Mouse (Mus musculus) midbrain, embryonic 15.5 days (tissue): Measurements from ENCODE around the gene Nat9. TPM values are rescaled to one million over a fixed set of nuclear protein-coding genes. Genes with fewer than 3 reads are reported as not detected.

Experiments
- ATAC-seq: fragments of 200-750 bp; cut with Nextera tagmentation; replicated peaks from 2 replicates; pipeline ENCODE4 v1.8.0; 2017; ENCODE audit warnings: moderate TSS enrichment
- H3K27ac ChIP-seq: fragments of 300-500 bp; sonication (generic); 2 replicates; pipeline ENCODE4 v1.5.1; 2015; ENCODE audit warnings: mild to moderate bottlenecking, inconsistent platforms
- H3K27me3 ChIP-seq: fragments of 300-500 bp; sonication (generic); replicated peaks from 2 replicates; pipeline ENCODE4 v1.6.1; 2015; ENCODE audit warnings: inconsistent platforms
- H3K36me3 ChIP-seq: fragments of 300-500 bp; sonication (generic); replicated peaks from 2 replicates; pipeline ENCODE4 v1.6.1; 2015; ENCODE audit warnings: inconsistent platforms
- H3K4me1 ChIP-seq: fragments of 300-500 bp; sonication (generic); 2 replicates; pipeline ENCODE4 v1.6.1; 2015; ENCODE audit warnings: inconsistent platforms
- H3K4me2 ChIP-seq: fragments of 300-500 bp; sonication (generic); 2 replicates; pipeline ENCODE4 v1.6.1; 2015; ENCODE audit warnings: inconsistent platforms, mild to moderate bottlenecking, moderate library complexity
- H3K4me3 ChIP-seq: fragments of 300-500 bp; sonication (generic); 2 replicates; pipeline ENCODE4 v1.5.1; 2015; ENCODE audit warnings: mild to moderate bottlenecking, inconsistent platforms
- H3K9ac ChIP-seq: fragments of 300-500 bp; sonication (generic); 2 replicates; pipeline ENCODE4 v1.6.1; 2015; ENCODE audit warnings: mild to moderate bottlenecking, inconsistent platforms
- H3K9me3 ChIP-seq: fragments of 300-500 bp; sonication (generic); 2 replicates; pipeline ENCODE4 v1.6.1; 2016; ENCODE audit warnings: inconsistent platforms
- WGBS: fragments of 180-500 bp; shearing (Covaris S2); methylation state at CpG from one replicate; pipeline ENCODE4 v1.1.7; 2015; ENCODE audit warnings: mixed read lengths; 5-methylcytosine and 5-hydroxymethylcytosine counted together
- polyA plus RNA-seq: library from polyadenylated mRNA; unstranded; fragments of >200 nt; fragmentation: Nextera tagmentation; extraction: Ambion mirVana; gene quantifications from 2 replicates; pipeline ENCODE4 v1.2.1, GENCODE M21; 2015

Gene Nat9
- polyA plus RNA-seq, 1 experiment from 2014 or later = 25.5 TPM

DNA sequence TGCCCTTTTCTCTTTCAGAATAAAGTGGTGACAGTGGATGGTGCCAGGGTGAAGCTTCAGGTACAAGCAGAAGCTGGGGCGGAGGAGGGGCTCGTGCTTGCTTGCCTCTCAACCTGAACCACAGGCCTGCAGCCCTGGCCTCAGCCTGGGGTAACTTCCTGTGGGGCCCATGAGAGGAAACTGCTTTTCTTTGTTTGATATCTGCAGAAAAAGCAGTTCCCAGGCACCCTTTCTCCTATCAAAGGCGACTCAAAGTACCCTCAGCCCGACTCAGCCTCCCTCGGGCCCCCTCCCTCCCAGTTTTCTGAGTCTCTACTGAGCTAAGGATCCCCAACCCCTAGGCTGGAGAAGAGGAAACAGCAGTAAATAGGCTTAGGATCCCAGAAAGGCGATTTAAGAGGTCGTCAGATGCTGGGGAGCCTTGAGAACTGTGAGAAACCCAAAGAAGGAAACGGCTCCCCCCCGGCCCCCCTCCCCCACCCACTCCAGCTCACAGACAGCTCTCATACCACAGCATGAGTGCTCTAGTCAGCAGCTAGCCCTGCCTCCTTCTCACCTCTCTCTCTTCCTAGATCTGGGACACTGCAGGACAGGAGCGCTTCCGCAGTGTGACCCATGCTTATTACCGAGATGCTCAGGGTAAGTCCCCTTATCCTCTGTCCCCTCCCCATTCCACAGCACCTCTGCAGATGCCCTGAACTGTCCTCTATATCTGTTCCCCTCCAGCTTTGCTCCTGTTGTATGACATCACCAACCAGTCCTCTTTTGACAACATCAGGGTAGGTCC lies 29.5 kb downstream of the Nat9 start:
- Histone ChIP-seq H3K27me3 (peaks cover 58% of the 10 kb centered on the region), H3K4me1 (peaks cover 17% of the 10 kb centered on the region), H3K4me3 (no peak overlapping the region), H3K9ac (no peak overlapping the region), H3K36me3 (no peaks in the 10 kb centered on the region), H3K9me3 (no peaks in the 10 kb centered on the region), H3K4me2 (no peak overlapping the region), H3K27ac (no peak overlapping the region)
- WGBS = 39% methylated on average over 12 of the region's 12 CpGs
- no peak for ATAC-seq

- H3K4me2 ChIP-seq = no peak overlapping the region
- H3K4me3 ChIP-seq = no peak overlapping the region
- peaks cover 24% of the 10 kb centered on the region for H3K4me1 ChIP-seq
- no peak overlapping the region for H3K9ac ChIP-seq
- H3K27ac ChIP-seq = no peak overlapping the region
- WGBS = 32% methylated on average over 5 of the region's 5 CpGs
- H3K27me3 ChIP-seq = peaks cover 39% of the 10 kb centered on the region
- ATAC-seq = no peak
- H3K36me3 ChIP-seq = no peaks in the 10 kb centered on the region
- H3K9me3 ChIP-seq = no peaks in the 10 kb centered on the region
Observed at GRCm38 (mm10) chr11:115155053-115155634, 32.5 kb downstream of the Nat9 start.

GRCm38 (mm10) chr11:115153699-115154292 lies 33.9 kb downstream of the Nat9 start:
- Histone ChIP-seq H3K36me3 (no peaks in the 10 kb centered on the region), H3K4me3 (peak overlapping the region; percentile 29), H3K9ac (0 out of 2 replicates have a peak overlapping the region, but pooled peaks have one; percentile 29), H3K27me3 (peaks cover 39% of the 10 kb centered on the region), H3K9me3 (no peaks in the 10 kb centered on the region), H3K4me1 (peaks cover 24% of the 10 kb centered on the region), H3K4me2 (peak overlapping the region; percentile 41), H3K27ac (no peak overlapping the region)
- ATAC-seq = peak; percentile 25; the same call in 1 of the 2 replicates
- WGBS = 1% methylated on average over 35 of the region's 35 CpGs

DNA sequence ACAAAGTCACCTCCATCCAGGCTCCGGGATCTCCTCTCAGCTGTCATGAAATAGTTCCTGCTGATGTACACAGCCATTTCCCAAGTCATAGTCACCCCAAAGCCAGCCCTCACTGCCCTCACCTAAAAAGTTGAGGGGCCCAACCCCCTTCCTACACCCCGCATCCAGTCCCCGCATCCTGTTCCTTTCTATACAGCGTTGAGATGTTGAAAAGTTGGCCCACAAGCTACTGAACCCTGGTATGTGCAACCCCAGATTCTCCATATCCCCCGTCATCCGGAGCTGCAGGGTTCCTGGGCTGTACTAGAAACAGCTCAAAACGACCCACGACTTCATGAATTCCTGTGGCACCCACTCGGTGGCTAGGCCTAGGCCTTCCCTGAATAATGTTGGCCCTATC lies 34.6 kb downstream of the Nat9 start:
- Histone ChIP-seq H3K4me3 (no peak overlapping the region), H3K27me3 (peaks cover 39% of the 10 kb centered on the region), H3K4me1 (peaks cover 24% of the 10 kb centered on the region), H3K9me3 (no peaks in the 10 kb centered on the region), H3K36me3 (no peaks in the 10 kb centered on the region), H3K27ac (no peak overlapping the region), H3K9ac (no peak overlapping the region), H3K4me2 (no peak overlapping the region)
- ATAC-seq = no peak
- WGBS = 85% methylated on average over 9 of the region's 9 CpGs

- Histone ChIP-seq H3K9ac (peak overlapping the region; percentile 39), H3K4me2 (peak overlapping the region; percentile 57), H3K9me3 (no peaks in the 10 kb centered on the region), H3K4me3 (peak overlapping the region; percentile 41), H3K36me3 (no peaks in the 10 kb centered on the region), H3K27ac (peak overlapping the region; percentile 43; the same call in 1 of the 2 replicates), H3K4me1 (peaks cover 22% of the 10 kb centered on the region), H3K27me3 (peaks cover 38% of the 10 kb centered on the region)
- 4% methylated on average over 15 of the region's 15 CpGs for WGBS
- ATAC-seq = peak; percentile 91
Observed at GRCm38 (mm10) chr11:115151755-115152429, 35.8 kb downstream of the Nat9 start.

- ATAC-seq = no peak
- Histone ChIP-seq H3K4me3 (no peak overlapping the region), H3K4me2 (no peak overlapping the region), H3K36me3 (no peaks in the 10 kb centered on the region), H3K4me1 (peaks cover 22% of the 10 kb centered on the region), H3K27ac (no peak overlapping the region), H3K27me3 (peaks cover 30% of the 10 kb centered on the region), H3K9ac (no peak overlapping the region), H3K9me3 (no peaks in the 10 kb centered on the region)
- WGBS = 82% methylated on average over 6 of the region's 6 CpGs
Observed at GRCm38 (mm10) chr11:115150741-115151254, 36.9 kb downstream of the Nat9 start.

GRCm38 (mm10) chr11:115147813-115148212 lies 39.8 kb downstream of the Nat9 start:
- ATAC-seq = no peak
- Histone ChIP-seq H3K9me3 (no peaks in the 10 kb centered on the region), H3K4me3 (no peak overlapping the region), H3K27ac (no peak overlapping the region), H3K27me3 (0 out of 2 replicates have a peak, but pooled peaks cover under 1% of the 10 kb centered on the region), H3K4me2 (no peak overlapping the region), H3K9ac (no peak overlapping the region), H3K4me1 (peaks cover 14% of the 10 kb centered on the region), H3K36me3 (no peaks in the 10 kb centered on the region)
- 92% methylated on average over 4 of the region's 4 CpGs for WGBS

DNA sequence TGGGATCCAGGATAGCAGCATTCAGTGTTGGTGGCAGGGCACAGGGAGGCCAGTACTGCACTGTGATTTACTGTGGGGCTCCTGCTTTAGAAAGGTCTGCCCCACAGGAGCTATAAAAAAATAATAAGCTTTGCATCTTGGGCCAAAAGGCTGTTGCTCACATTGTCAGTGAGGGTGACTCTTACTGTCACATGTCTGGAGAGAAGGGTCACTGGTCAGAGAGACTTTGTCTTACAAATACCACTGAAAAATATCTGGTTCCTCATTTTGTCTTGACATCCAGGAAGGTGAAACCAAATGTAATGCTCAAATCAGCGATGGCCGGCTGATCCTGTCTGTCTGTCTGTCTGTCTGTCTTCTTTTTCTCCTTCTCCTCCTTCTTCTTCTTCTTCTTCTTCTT lies 45.7 kb downstream of the Nat9 start:
- Histone ChIP-seq H3K4me1 (no peaks in the 10 kb centered on the region), H3K27ac (no peak overlapping the region)
- no peak for ATAC-seq

GRCm38 (mm10) chr11:115138597-115139262 lies 48.9 kb downstream of the Nat9 start:
- Histone ChIP-seq H3K4me2 (no peak overlapping the region), H3K4me3 (no peak overlapping the region), H3K9me3 (no peaks in the 10 kb centered on the region), H3K4me1 (no peaks in the 10 kb centered on the region), H3K27me3 (no peaks in the 10 kb centered on the region), H3K36me3 (no peaks in the 10 kb centered on the region), H3K27ac (no peak overlapping the region), H3K9ac (no peak overlapping the region)
- 91% methylated on average over 5 of the region's 5 CpGs for WGBS
- no peak for ATAC-seq

More for the DNA sequence above, 45.7 kb downstream of the Nat9 start:
- Histone ChIP-seq H3K4me3 (no peak overlapping the region), H3K9me3 (no peaks in the 10 kb centered on the region), H3K4me2 (no peak overlapping the region), H3K9ac (no peak overlapping the region), H3K36me3 (no peaks in the 10 kb centered on the region), H3K27me3 (no peaks in the 10 kb centered on the region)
- WGBS = 79% methylated on average over 2 of the region's 2 CpGs

- WGBS = 82% methylated on average over 8 of the region's 8 CpGs
Observed at GRCm38 (mm10) chr11:115133800-115134199, 53.9 kb downstream of the Nat9 start, which contains the start of gene Cd300lf. Gene Cd300lf, minus strand, starts transcription at chr11:115133992.

More at GRCm38 (mm10) chr11:115133800-115134199, 53.9 kb downstream of the Nat9 start, which contains the start of gene Cd300lf:
- Histone ChIP-seq H3K27me3 (no peaks in the 10 kb centered on the region), H3K4me2 (no peak within 1 kb of the TSS), H3K4me1 (no peaks in the 10 kb centered on the region), H3K9me3 (no peaks in the 10 kb centered on the region), H3K27ac (no peak within 1 kb of the TSS), H3K4me3 (no peak within 1 kb of the TSS), H3K9ac (no peak within 1 kb of the TSS), H3K36me3 (no peaks in the 10 kb centered on the region)
- no peak for ATAC-seq
